Mouse (Mus musculus): ENCODE data around the gene Ctxn2.

- no peak for TF ChIP-seq CTCF (conservative IDR thresholded peaks at IDR 0.05; ENCODE audit: low read length)
- TF ChIP-seq POU5F1 (IDR thresholded peaks at IDR 0.05; ENCODE audit: borderline replicate concordance, low read length) = no peak
- no peak for TF ChIP-seq NANOG (IDR thresholded peaks at IDR 0.05; ENCODE audit: borderline replicate concordance, low read length)
Observed at GRCm38 (mm10) chr2:125122624-125123476, 13.6 kb upstream of the Ctxn2 start.
